Mouse (Mus musculus) midbrain, embryonic 11.5 days (tissue): ENCODE results near the gene Angptl8. TPM values are rescaled to one million over a fixed set of nuclear protein-coding genes. Genes with fewer than 3 reads are reported as not detected.

Source experiments
- ATAC-seq: fragments of 200-750 bp; cut with Nextera tagmentation; 2 replicates; pipeline ENCODE4 v1.8.0; 2017; ENCODE audit warnings: moderate TSS enrichment, moderate library complexity; ENCODE audit not compliant: low FRiP score
- DNase-seq: peaks from one replicate; pipeline ENCODE4 v3.0.0; 2015; ENCODE audit warnings: low spot score; ENCODE audit errors: missing footprints
- H3K27ac ChIP-seq: fragments of 300-500 bp; sonication (generic); 2 replicates; pipeline ENCODE4 v1.5.1; 2014; ENCODE audit warnings: low read depth, low read length
- H3K27me3 ChIP-seq: fragments of 300-500 bp; sonication (generic); 2 replicates; pipeline ENCODE4 v1.6.1; 2014; ENCODE audit warnings: mild to moderate bottlenecking, low read length, moderate library complexity, mixed read lengths; ENCODE audit not compliant: control insufficient read depth, insufficient read depth
- H3K36me3 ChIP-seq: fragments of 300-500 bp; sonication (generic); 2 replicates; pipeline ENCODE4 v1.6.1; 2014; ENCODE audit warnings: mild to moderate bottlenecking, low read length, moderate library complexity, mixed read lengths; ENCODE audit not compliant: control insufficient read depth, insufficient read depth
- H3K4me1 ChIP-seq: fragments of 300-500 bp; sonication (generic); 2 replicates; pipeline ENCODE4 v1.6.1; 2014; ENCODE audit warnings: low read length; ENCODE audit not compliant: control insufficient read depth, insufficient read depth
- H3K4me2 ChIP-seq: fragments of 300-500 bp; sonication (generic); 2 replicates; pipeline ENCODE4 v1.6.1; 2014; ENCODE audit warnings: mild to moderate bottlenecking, moderate library complexity
- H3K4me3 ChIP-seq: fragments of 300-500 bp; sonication (generic); 2 replicates; pipeline ENCODE4 v1.5.1; 2014; ENCODE audit warnings: low read depth, low read length
- H3K9ac ChIP-seq: fragments of 300-500 bp; sonication (generic); 2 replicates; pipeline ENCODE4 v1.6.1; 2014; ENCODE audit warnings: low read length
- H3K9me3 ChIP-seq: fragments of 300-500 bp; sonication (generic); 2 replicates; pipeline ENCODE4 v1.6.1; 2016; ENCODE audit warnings: low read length; ENCODE audit not compliant: control insufficient read depth
- WGBS: fragments of 180-500 bp; shearing (Covaris S2); extraction: QIAGEN DNeasy Blood & Tissue Kit; methylation state at CpG from one replicate; pipeline ENCODE4 v1.1.7; 2014; 5-methylcytosine and 5-hydroxymethylcytosine counted together
- polyA plus RNA-seq: library from polyadenylated mRNA; unstranded; fragments of >200 nt; fragmentation: Nextera tagmentation; extraction: Ambion mirVana; gene quantifications from 2 replicates; pipeline ENCODE4 v1.2.1, GENCODE M21; 2014

The Angptl8 gene
- polyA plus RNA-seq, 1 experiment from 2014 or later: 0.22 TPM

DNA sequence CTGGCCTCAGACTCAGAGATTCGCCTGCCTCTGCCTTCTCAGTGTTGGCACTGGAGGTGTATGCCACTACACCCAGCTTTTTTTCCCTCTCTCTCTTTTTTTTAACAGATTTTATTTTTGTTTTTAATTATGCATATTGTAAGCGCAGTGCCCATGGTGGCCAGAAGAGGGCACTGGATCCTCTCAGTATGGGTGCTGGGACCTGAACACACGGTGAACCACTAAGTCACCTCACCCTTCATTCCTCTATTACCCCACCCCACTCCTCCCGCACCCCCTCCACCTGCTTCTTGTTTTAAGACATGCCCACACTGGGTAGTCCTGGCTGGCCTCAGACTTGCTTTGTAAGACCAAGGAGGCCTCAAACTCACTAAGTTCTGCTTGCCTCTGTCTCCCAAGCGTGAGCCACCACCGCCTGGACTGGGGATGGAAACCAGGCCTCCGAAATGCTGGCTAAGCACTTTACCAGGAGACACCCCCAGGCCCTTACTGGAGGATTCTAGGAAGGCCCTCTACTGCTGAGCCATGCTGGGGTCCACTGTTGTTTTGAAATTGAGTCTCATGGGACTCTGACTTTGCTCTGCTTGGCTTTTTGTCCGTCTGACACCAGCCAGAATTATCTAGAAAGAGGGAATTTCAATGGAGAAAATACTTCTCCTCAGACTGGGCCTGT lies 4.9 kb downstream of the Angptl8 start:
- H3K27ac ChIP-seq: no peak overlapping the region
- DNase-seq: peak; percentile 92
- no peaks in the 10 kb centered on the region for H3K4me1 ChIP-seq
- no peak overlapping the region for H3K9ac ChIP-seq
- no peak overlapping the region for H3K4me3 ChIP-seq
- H3K9me3 ChIP-seq: no peaks in the 10 kb centered on the region
- no peaks in the 10 kb centered on the region for H3K36me3 ChIP-seq
- 63% methylated on average over 8 of the region's 8 CpGs for WGBS
- ATAC-seq: peak; percentile 65; the same call in 1 of the 2 replicates
- H3K4me2 ChIP-seq: no peak overlapping the region
- no peaks in the 10 kb centered on the region for H3K27me3 ChIP-seq

DNA sequence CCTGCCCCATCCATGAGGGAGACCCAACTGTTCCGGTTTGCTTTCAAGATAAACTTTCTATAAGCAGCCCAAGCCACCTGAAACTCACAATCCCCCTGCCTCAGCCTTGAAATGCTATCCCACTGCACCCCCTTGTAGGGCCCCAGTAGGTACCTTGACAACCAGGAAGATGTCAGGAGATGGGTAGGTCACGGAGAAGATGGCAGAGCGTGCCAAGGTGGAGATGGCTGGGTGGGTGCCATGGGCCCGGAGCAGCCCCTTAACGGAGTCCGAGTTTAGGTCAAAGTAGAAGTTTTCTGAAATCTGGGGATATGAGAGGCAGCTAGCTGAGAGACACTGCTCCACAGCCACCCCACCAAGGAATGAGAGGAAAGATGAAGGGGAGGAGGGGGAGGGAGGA lies 6.0 kb downstream of the Angptl8 start:
- H3K27ac ChIP-seq: no peak overlapping the region
- ATAC-seq (no peak), DNase-seq (no peak)
- H3K4me2 ChIP-seq: no peak overlapping the region
- no peak overlapping the region for H3K9ac ChIP-seq
- no peaks in the 10 kb centered on the region for H3K4me1 ChIP-seq
- H3K9me3 ChIP-seq: no peaks in the 10 kb centered on the region
- no peaks in the 10 kb centered on the region for H3K27me3 ChIP-seq
- 95% methylated on average over 6 of the region's 6 CpGs for WGBS
- no peak overlapping the region for H3K4me3 ChIP-seq
- H3K36me3 ChIP-seq: no peaks in the 10 kb centered on the region

DNA sequence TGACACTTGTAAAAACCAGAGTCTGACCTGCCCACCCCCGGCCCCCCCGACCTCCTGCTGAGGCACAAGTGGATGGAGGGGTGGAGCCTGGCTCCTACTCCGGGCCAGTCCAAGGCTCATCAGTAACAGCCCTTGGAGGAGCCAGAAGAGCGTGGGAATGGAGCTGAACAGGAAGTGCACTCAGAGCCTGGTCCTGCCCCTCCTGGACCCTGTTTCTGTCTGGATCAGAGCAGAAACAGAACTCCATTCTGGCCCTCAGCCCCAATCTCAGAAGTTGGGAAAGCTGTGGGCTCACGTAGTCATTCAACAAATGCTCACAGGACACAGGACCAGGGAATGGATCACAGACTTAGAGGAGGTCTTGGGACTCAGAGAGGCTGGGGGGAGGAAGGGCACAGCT lies 7.1 kb downstream of the Angptl8 start:
- no peaks in the 10 kb centered on the region for H3K36me3 ChIP-seq
- 65% methylated on average over 5 of the region's 5 CpGs for WGBS
- no peak overlapping the region for H3K27ac ChIP-seq
- H3K9me3 ChIP-seq: no peaks in the 10 kb centered on the region
- DNase-seq: no peak
- H3K27me3 ChIP-seq: no peaks in the 10 kb centered on the region
- no peak overlapping the region for H3K4me3 ChIP-seq
- H3K4me1 ChIP-seq: no peaks in the 10 kb centered on the region; the same call in 1 of the 2 replicates
- ATAC-seq: no peak
- H3K4me2 ChIP-seq: no peak overlapping the region
- no peak overlapping the region for H3K9ac ChIP-seq

GRCm38 (mm10) chr9:21843086-21843485 lies 7.8 kb downstream of the Angptl8 start:
- DNase-seq: no peak
- Histone ChIP-seq H3K27me3 (peaks cover 2% of the 10 kb centered on the region; the same call in 1 of the 2 replicates), H3K4me1 (no peaks in the 10 kb centered on the region; the same call in 1 of the 2 replicates), H3K4me3 (no peak overlapping the region), H3K9ac (no peak overlapping the region), H3K9me3 (no peaks in the 10 kb centered on the region), H3K36me3 (no peaks in the 10 kb centered on the region), H3K27ac (no peak overlapping the region), H3K4me2 (no peak overlapping the region)
- no peak for ATAC-seq
- WGBS: 89% methylated on average over 6 of the region's 6 CpGs

DNA sequence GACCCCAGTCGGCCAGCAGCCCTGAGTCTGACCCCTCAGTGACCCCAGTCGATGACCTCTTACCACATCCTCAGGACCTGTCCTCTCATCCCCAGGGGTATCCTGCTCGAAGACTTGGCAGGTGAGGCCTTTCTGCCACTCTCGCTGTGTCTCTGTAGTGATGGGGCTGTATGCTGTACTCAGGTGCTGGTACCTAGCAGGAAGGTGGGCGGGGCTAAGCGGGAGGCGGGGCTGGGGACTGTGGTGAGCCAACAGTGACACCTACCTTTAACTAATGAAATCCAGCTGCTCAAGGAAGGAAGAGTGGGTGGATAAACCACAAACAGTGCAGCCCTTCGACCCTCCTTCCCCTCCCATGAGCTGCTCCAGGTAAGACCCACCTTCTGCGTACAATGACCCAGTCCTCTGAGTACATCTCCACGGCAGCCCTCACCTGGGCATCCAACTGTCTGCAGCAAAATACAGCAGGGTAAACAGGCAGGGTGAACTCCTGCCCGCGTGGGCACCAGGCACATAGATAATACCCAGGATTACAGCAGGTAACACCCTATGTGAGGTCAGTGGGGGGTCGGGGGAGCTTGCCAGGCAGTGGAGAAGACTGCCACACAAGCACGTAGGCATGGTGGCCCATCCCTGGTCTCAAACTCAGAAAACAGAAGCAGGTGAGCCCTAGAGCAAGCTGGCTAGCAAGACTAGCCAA lies 10.2 kb downstream of the Angptl8 start:
- Histone ChIP-seq H3K4me3 (no peak overlapping the region), H3K4me2 (no peak overlapping the region), H3K27ac (no peak overlapping the region), H3K36me3 (no peaks in the 10 kb centered on the region), H3K4me1 (no peaks in the 10 kb centered on the region; the same call in 1 of the 2 replicates), H3K9me3 (no peaks in the 10 kb centered on the region), H3K27me3 (peaks cover 2% of the 10 kb centered on the region; the same call in 1 of the 2 replicates), H3K9ac (no peak overlapping the region)
- ATAC-seq (no peak), DNase-seq (no peak)
- 62% methylated on average over 14 of the region's 14 CpGs for WGBS

DNA sequence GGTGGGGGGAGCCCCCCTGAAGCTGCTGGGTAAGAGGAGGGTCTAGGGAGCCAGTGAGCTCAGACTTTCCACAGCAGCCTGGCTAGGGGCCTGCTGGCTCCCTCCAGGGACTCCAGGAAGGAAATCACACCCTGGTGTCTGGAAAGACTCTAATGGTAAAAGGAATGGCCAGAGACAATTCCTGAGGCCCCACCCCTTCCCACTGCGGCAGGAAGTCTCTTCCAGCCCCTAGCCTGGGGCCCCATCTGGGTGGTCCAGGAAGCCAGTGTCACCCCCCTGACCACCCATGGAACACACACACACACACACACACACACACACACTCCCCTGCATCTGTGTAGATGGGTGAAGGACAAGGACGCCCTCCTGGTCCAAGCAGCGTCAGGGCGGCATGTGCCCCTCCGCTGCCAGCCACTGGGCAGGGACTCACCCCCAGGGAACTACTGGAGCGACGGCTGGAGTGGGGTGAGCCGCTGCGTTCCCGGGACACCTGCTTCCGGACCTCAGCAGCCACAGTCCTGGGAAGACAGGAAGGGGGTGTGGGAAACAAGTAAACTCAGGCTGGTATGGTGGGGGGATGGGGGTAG lies 11.5 kb downstream of the Angptl8 start:
- Histone ChIP-seq H3K4me2 (no peak overlapping the region; the same call in 1 of the 2 replicates), H3K36me3 (no peaks in the 10 kb centered on the region), H3K4me1 (peaks cover 4% of the 10 kb centered on the region), H3K9me3 (no peaks in the 10 kb centered on the region), H3K4me3 (no peak overlapping the region), H3K9ac (no peak overlapping the region; the same call in 1 of the 2 replicates), H3K27me3 (peaks cover 2% of the 10 kb centered on the region; the same call in 1 of the 2 replicates), H3K27ac (no peak overlapping the region)
- 25% methylated on average over 11 of the region's 11 CpGs for WGBS
- no peak for DNase-seq
- peak; percentile 49; the same call in 1 of the 2 replicates for ATAC-seq

GRCm38 (mm10) chr9:21847425-21847824 lies 12.1 kb downstream of the Angptl8 start:
- H3K4me2 ChIP-seq: no peak overlapping the region
- 0 out of 2 replicates have a peak overlapping the region, but pooled peaks have one; percentile 5 for H3K9ac ChIP-seq
- no peak for DNase-seq
- H3K27me3 ChIP-seq: peaks cover 2% of the 10 kb centered on the region; the same call in 1 of the 2 replicates
- H3K27ac ChIP-seq: no peak overlapping the region
- no peaks in the 10 kb centered on the region for H3K9me3 ChIP-seq
- peaks cover 7% of the 10 kb centered on the region for H3K4me1 ChIP-seq
- whole genome bisulfite sequencing: 31% methylated on average over 3 of the region's 3 CpGs
- ATAC-seq: no peak
- no peaks in the 10 kb centered on the region for H3K36me3 ChIP-seq
- H3K4me3 ChIP-seq: no peak overlapping the region

- peaks cover 2% of the 10 kb centered on the region; the same call in 1 of the 2 replicates for H3K27me3 ChIP-seq
- DNase-seq: no peak
- H3K36me3 ChIP-seq: no peaks in the 10 kb centered on the region
- H3K9ac ChIP-seq: no peak overlapping the region
- no peak for ATAC-seq
- 15% methylated on average over 10 of the region's 10 CpGs for WGBS
- H3K4me3 ChIP-seq: no peak overlapping the region
- H3K4me2 ChIP-seq: no peak overlapping the region
- H3K4me1 ChIP-seq: peaks cover 7% of the 10 kb centered on the region
- no peaks in the 10 kb centered on the region for H3K9me3 ChIP-seq
- H3K27ac ChIP-seq: no peak overlapping the region; the same call in 1 of the 2 replicates
Observed at GRCm38 (mm10) chr9:21847926-21848325, 12.6 kb downstream of the Angptl8 start.
